Comparison of ENCODE assay signal across 9 mouse cellular contexts in genomic region chr13:60409706-60410502, GRCm38 (mm10).
DNase-seq lines count a peak whose midpoint lies in the region.
"Had no signal": no experiment of that assay in that cellular context is flagged by ENCODE, and none has a peak within 500 bp of the region (broad histone marks: within the 10 kb centered on the region; RNA-seq: fewer than 3 reads in every experiment).

No protein-coding gene starts in this region.

- H3K4me3 ChIP-seq in limb, embryonic 10.5 days, result peak overlapping the region; percentile 28
- H3K4me3 ChIP-seq: liver, embryonic 13.5 days had no signal

- H3K27me3 ChIP-seq in limb, embryonic 10.5 days (ENCODE audit: low read depth, poor library complexity, severe bottlenecking), result no peaks in the 10 kb centered on the region
- H3K27me3 ChIP-seq: liver, embryonic 13.5 days had no signal

- no peaks in the 10 kb centered on the region for H3K36me3 ChIP-seq in limb, embryonic 10.5 days
- H3K36me3 ChIP-seq: liver, embryonic 13.5 days had no signal

- peaks cover 34% of the 10 kb centered on the region for H3K4me1 ChIP-seq in limb, embryonic 10.5 days
- H3K4me1 ChIP-seq: liver, embryonic 13.5 days had no signal

- peak; percentile 73 for DNase-seq in adrenal gland, adult 2 months
- DNase-seq in adrenal gland, adult 18-20 months (ENCODE audit: low spot score in 2 of 2), result no peak
- peak; percentile 96 for DNase-seq in NIH3T3 (ENCODE audit: low read depth)
- DNase-seq in gastrocnemius, adult 8-10 months (ENCODE audit: low spot score in 2 of 2), result peak; percentile 78 to 82
- peak; percentile 84 for DNase-seq in limb, embryonic 10.5 days (ENCODE audit: low spot score)
- no peak for DNase-seq in cerebellum, postnatal 25 days
- DNase-seq in cerebellum, postnatal 10 days, result no peak
- no peak for DNase-seq in frontal cortex, postnatal 10 days (ENCODE audit: low spot score in 2 of 2)
- DNase-seq: liver, embryonic 13.5 days had no signal

- H3K9me3 ChIP-seq in limb, embryonic 10.5 days (replicated peaks), result no peaks in the 10 kb centered on the region
- H3K9me3 ChIP-seq: liver, embryonic 13.5 days had no signal

- peak overlapping the region; percentile 91 for H3K27ac ChIP-seq in limb, embryonic 10.5 days
- H3K27ac ChIP-seq: liver, embryonic 13.5 days had no signal

- 17% methylated on average over 13 of the region's 14 CpGs for WGBS in limb, embryonic 10.5 days

Comparison
In these comparisons a context has a peak if more than half of its experiments do, and no peak if none do; other contexts are left out.
1. DNase-seq: peak in adrenal gland, adult 2 months (single experiment), NIH3T3 (single experiment), gastrocnemius, adult 8-10 months (2 of 2) and limb, embryonic 10.5 days (single experiment); none in adrenal gland, adult 18-20 months (0 of 2), cerebellum, postnatal 25 days (0 of 2), cerebellum, postnatal 10 days (0 of 2) and frontal cortex, postnatal 10 days (0 of 2).